Mouse (Mus musculus) bone marrow macrophage, adult 2 months (primary cell): ENCODE results near the gene Gm12216. TPM values are rescaled to one million over a fixed set of nuclear protein-coding genes. Genes with fewer than 3 reads are reported as not detected.

ENCODE experiments used
- H3K27ac ChIP-seq: 2 replicates; pipeline ENCODE4 v1.5.1; 2012; ENCODE audit warnings: low read depth, low read length; ENCODE audit not compliant: insufficient read depth
- H3K4me1 ChIP-seq: 2 replicates; pipeline ENCODE4 v1.6.1; 2012; ENCODE audit warnings: low read length; ENCODE audit not compliant: control insufficient read depth, insufficient read depth
- H3K4me3 ChIP-seq: 2 replicates; pipeline ENCODE4 v1.5.1; 2012; ENCODE audit warnings: mild to moderate bottlenecking, low read length, moderate library complexity; ENCODE audit not compliant: insufficient read depth
- CTCF ChIP-seq: IDR thresholded peaks from 2 replicates; pipeline ENCODE4 v1.5.1; 2012; ENCODE audit warnings: low read depth, mild to moderate bottlenecking, low read length, moderate library complexity
- POLR2A ChIP-seq: IDR thresholded peaks from 2 replicates; pipeline ENCODE4 v1.6.1; 2012; ENCODE audit warnings: mild to moderate bottlenecking, low read depth, low read length, borderline replicate concordance
- polyA plus RNA-seq: library from polyadenylated mRNA; stranded (reverse); fragments of >200 nt; gene quantifications from 2 replicates; pipeline ENCODE4 v1.2.4, GENCODE M21; 2012; ENCODE audit not compliant: missing spikeins, insufficient read depth, insufficient read length

The Gm12216 gene
- polyA plus RNA-seq, 1 experiment: 1.7 TPM

DNA sequence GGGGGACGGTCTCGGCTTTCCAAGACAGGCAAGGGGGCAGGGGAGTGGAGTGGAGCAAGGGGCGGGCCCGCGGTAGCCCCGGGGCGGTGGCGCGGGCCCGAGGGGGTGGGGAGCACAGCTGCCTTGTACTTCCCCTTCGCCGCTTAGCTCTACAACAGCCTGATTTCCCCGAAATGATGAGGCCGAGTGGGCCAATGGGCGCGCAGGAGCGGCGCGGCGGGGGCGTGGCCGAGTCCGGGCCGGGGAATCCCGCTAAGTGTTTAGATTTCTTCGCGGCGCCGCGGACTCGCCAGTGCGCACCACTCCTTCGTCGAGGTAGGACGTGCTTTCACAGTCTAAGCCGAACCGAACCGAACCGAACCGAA lies 89.3 kb downstream of the Gm12216 start, which contains the start of gene Irf1:
Gene Irf1, plus strand, starts transcription at position 255 of the 365 bp plus-strand sequence.
- Histone ChIP-seq H3K4me1 (peaks cover 44% of the 10 kb centered on the region), H3K27ac (peak within 1 kb of the TSS; percentile 92), H3K4me3 (peak within 1 kb of the TSS; percentile 99)
- TF ChIP-seq CTCF: no peak
- TF ChIP-seq POLR2A: peak; percentile 70; the same call in 1 of the 2 replicates

GRCm38 (mm10) chr11:53769185-53769576 lies 89.9 kb downstream of the Gm12216 start:
- peaks cover 44% of the 10 kb centered on the region for H3K4me1 ChIP-seq
- peak overlapping the region; percentile 41; the same call in 1 of the 2 replicates for H3K27ac ChIP-seq
- TF ChIP-seq CTCF (no peak), POLR2A (no peak)
- H3K4me3 ChIP-seq: peak overlapping the region; percentile 48

DNA sequence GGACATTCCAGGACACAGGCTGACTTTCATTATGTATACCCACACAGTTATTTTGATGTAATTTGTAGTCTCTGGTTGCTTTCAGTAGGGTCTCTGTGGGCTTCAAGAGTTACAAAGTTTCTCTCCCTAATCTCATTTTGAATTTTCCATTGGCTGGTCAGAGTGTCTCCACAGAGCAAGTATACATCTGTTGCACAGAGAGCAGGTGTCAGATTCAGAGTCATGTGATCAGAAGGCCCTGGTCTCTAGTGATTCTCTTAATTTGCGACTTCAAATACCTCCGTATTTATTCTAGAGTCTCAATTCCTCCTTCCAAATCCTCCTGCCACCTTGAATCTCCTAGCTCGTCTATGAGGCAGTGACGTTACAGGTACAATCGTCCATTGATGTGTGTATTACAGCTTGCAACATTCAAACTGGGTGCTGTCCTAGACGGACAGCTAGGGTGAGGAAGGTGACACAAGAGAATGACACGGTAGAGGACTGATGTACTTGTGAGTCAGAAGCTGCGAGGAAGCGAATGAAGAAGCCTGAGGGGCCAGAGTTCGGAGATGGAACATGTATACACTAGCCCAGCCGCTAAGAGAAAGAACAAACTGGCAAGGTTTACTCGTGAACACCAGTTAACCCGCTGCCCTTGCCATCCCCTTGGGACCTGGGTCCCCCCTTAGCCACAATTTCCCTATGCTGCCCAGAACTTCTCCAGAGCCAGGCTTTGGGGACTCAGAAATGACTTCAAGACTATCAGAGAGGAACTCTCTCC lies 90.5 kb downstream of the Gm12216 start:
- TF ChIP-seq POLR2A: no peak
- no peak for TF ChIP-seq CTCF
- peaks cover 39% of the 10 kb centered on the region for H3K4me1 ChIP-seq
- no peak overlapping the region for H3K4me3 ChIP-seq
- H3K27ac ChIP-seq: no peak overlapping the region

- peak overlapping the region; percentile 98 for H3K27ac ChIP-seq
- TF ChIP-seq POLR2A (no peak), CTCF (no peak)
- peaks cover 32% of the 10 kb centered on the region for H3K4me1 ChIP-seq
- no peak overlapping the region for H3K4me3 ChIP-seq
Measured at GRCm38 (mm10) chr11:53764581-53764980, 94.5 kb downstream of the Gm12216 start.

DNA sequence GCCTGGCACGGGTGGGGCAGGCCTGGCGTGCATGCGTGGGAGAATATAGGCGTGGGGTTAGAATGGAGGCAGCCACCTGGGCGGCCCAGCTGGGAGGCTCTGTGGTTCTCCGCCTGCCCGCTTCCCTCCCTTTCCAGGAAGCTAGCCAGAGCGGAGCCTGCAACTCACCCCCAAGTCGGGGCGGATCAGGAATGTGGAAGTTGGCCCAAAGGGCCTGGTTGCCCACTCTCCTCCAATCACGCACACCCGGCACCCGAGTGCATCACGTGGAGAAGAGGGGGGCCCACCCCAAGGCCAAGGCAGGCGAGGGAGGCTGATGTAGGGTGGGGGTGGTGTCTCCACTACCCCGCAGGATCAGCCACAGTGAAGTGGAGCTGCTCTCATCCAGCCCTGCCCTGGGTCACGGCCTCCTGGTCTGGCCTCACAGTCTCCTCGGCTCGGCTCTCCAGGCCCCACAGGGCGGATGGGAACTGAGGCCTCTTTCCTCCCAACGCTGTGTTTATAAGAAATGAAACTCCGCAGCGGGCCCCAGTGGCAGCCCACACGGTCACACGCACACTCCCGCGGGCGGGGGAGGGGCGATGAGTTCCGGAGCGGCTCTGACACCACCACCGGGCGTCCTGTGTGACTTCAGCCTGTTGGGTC lies 95.4 kb downstream of the Gm12216 start:
- TF ChIP-seq POLR2A (no peak), CTCF (no peak)
- H3K4me3 ChIP-seq: peak overlapping the region; percentile 62
- H3K27ac ChIP-seq: peak overlapping the region; percentile 98
- H3K4me1 ChIP-seq: peaks cover 23% of the 10 kb centered on the region

- TF ChIP-seq CTCF (no peak), POLR2A (no peak)
- H3K27ac ChIP-seq: peak overlapping the region; percentile 98
- H3K4me1 ChIP-seq: peaks cover 22% of the 10 kb centered on the region
- H3K4me3 ChIP-seq: peak overlapping the region; percentile 62
Measured at GRCm38 (mm10) chr11:53762827-53763495, 96.1 kb downstream of the Gm12216 start.

- peak overlapping the region; percentile 98 for H3K27ac ChIP-seq
Measured at GRCm38 (mm10) chr11:53762426-53762825, 96.6 kb downstream of the Gm12216 start.

GRCm38 (mm10) chr11:53761822-53762221 lies 97.2 kb downstream of the Gm12216 start:
- H3K4me1 ChIP-seq: peaks cover 22% of the 10 kb centered on the region
- H3K4me3 ChIP-seq: no peak overlapping the region
- TF ChIP-seq POLR2A: no peak
- TF ChIP-seq CTCF: no peak
- H3K27ac ChIP-seq: no peak overlapping the region

More at GRCm38 (mm10) chr11:53762426-53762825, 96.6 kb downstream of the Gm12216 start:
- Histone ChIP-seq H3K4me1 (peaks cover 22% of the 10 kb centered on the region), H3K4me3 (peak overlapping the region; percentile 62)
- TF ChIP-seq CTCF (no peak), POLR2A (no peak)

DNA sequence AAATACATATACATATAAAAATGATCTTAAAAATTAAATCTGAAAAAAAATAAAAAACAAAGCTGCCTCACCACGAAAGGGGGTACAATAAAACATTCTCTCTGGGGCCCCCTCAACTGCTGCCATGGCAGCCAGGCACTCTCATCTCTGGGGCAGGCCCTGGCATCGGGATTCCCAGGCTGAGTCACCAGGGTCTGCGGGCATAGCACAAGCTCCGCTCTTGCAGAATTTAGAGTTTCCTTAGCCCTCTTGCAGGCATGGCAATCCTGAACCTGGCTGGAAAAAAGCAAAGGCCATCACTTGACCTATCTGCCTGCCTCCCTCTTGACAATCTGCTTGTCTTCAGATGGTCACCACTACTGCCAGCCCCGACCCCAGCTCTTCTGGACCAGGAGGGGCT lies 97.8 kb downstream of the Gm12216 start:
- H3K4me1 ChIP-seq: peaks cover 22% of the 10 kb centered on the region
- TF ChIP-seq POLR2A (no peak), CTCF (no peak)
- H3K27ac ChIP-seq: no peak overlapping the region
- no peak overlapping the region for H3K4me3 ChIP-seq
